Mouse (Mus musculus) lung, postnatal 0 days (tissue): ENCODE measurements around the gene Col6a3. TPM values are rescaled to one million over a fixed set of nuclear protein-coding genes. Genes with fewer than 3 reads are reported as not detected.

Source experiments
- ATAC-seq: fragments of 200-750 bp; cut with Nextera tagmentation; 2 replicates; pipeline ENCODE4 v1.8.0; 2017; ENCODE audit warnings: moderate library complexity
- DNase-seq: peaks from one replicate; pipeline ENCODE4 v3.0.0-alpha.2; 2016; ENCODE audit warnings: low spot score
- H3K27ac ChIP-seq: fragments of 300-500 bp; sonication (generic); 2 replicates; pipeline ENCODE4 v1.5.1; 2014; ENCODE audit warnings: antibody characterized with exemption, mild to moderate bottlenecking, low read length, mixed read lengths
- H3K27me3 ChIP-seq: fragments of 300-500 bp; sonication (generic); replicated peaks from 2 replicates; pipeline ENCODE4 v1.6.1; 2014; ENCODE audit warnings: low read length, mixed read lengths; ENCODE audit not compliant: insufficient read depth
- H3K36me3 ChIP-seq: fragments of 300-500 bp; sonication (generic); 2 replicates; pipeline ENCODE4 v1.6.1; 2014; ENCODE audit warnings: low read length, mixed read lengths; ENCODE audit not compliant: insufficient read depth
- H3K4me1 ChIP-seq: fragments of 300-500 bp; sonication (generic); 2 replicates; pipeline ENCODE4 v1.6.1; 2014; ENCODE audit warnings: antibody characterized with exemption, low read depth, low read length, mixed read lengths; ENCODE audit not compliant: insufficient read depth
- H3K4me2 ChIP-seq: fragments of 300-500 bp; sonication (generic); replicated peaks from 2 replicates; pipeline ENCODE4 v1.6.1; 2014; ENCODE audit warnings: low read depth, mild to moderate bottlenecking, low read length, moderate library complexity, mixed read lengths
- H3K4me3 ChIP-seq: fragments of 300-500 bp; sonication (generic); 2 replicates; pipeline ENCODE4 v1.5.1; 2014; ENCODE audit warnings: low read depth, low read length
- H3K9ac ChIP-seq: fragments of 300-500 bp; sonication (generic); replicated peaks from 2 replicates; pipeline ENCODE4 v1.6.1; 2014; ENCODE audit warnings: low read depth, mild to moderate bottlenecking
- H3K9me3 ChIP-seq: fragments of 300-500 bp; sonication (generic); 2 replicates; pipeline ENCODE4 v1.6.1; 2016; ENCODE audit warnings: low read length, mixed read lengths
- CTCF ChIP-seq: IDR thresholded peaks from 2 replicates; pipeline ENCODE4 v1.5.1; 2016; ENCODE audit warnings: antibody characterized with exemption, mild to moderate bottlenecking
- EP300 ChIP-seq: IDR thresholded peaks from 2 replicates; pipeline ENCODE4 v1.6.1; 2016; ENCODE audit warnings: antibody characterized with exemption, mild to moderate bottlenecking, control low read depth
- WGBS: fragments of 180-500 bp; shearing (Covaris S2); extraction: QIAGEN DNeasy Blood & Tissue Kit; methylation state at CpG from one replicate; pipeline ENCODE4 v1.1.7; 2014; 5-methylcytosine and 5-hydroxymethylcytosine counted together
- polyA plus RNA-seq: library from polyadenylated mRNA; unstranded; fragments of >200 nt; fragmentation: Nextera tagmentation; extraction: Ambion mirVana; gene quantifications from 2 replicates; pipeline ENCODE4 v1.2.1, GENCODE M21; 2015

The Col6a3 gene
- polyA plus RNA-seq, 1 experiment from 2014 or later = 62.4 TPM

DNA sequence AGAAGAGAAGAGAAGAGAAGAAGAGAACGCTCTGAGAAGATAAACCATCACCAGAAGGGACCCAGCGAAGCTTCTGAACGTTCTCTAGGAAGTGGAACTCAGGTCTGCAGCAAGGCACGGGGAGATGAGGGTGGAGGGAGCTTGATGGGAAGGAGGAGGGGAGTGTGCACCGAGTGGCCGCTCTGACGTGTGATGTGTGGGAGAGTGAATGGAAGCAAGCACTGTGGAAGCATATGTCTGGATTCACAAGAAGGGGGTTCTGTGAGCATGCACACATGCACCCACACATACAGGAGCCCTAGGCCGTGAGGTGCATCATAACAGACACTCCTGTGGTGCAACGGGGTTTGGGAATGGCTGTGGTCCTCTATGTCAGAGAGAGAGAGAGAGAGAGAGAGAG, 34.8 kb downstream of the Col6a3 start:
- no peak for ATAC-seq
- WGBS = 59% methylated on average over 9 of the region's 9 CpGs

DNA sequence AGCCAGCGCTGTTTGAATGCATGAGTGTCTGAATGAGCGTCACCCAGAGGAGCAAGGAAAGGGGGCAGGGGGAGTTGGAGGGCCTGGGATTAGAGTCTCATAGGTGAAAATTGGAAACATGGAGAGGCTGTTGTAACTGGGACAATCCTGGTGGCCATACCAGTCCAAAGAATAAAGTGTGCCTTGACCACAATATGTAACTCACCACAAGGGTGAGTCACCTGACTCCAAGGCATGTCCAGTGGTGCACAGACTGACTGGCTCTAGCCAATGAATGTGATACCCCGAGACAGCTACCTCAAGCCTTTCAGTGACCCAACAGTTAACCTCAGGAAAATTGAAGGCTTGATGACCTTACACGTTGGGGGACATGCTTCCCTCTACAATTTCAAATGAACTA, 40.7 kb downstream of the Col6a3 start:
- Histone ChIP-seq H3K4me2 (no peak overlapping the region), H3K9ac (no peak overlapping the region), H3K36me3 (no peaks in the 10 kb centered on the region), H3K4me3 (no peak overlapping the region), H3K4me1 (no peaks in the 10 kb centered on the region), H3K27ac (no peak overlapping the region), H3K27me3 (no peaks in the 10 kb centered on the region), H3K9me3 (no peaks in the 10 kb centered on the region)
- WGBS = 86% methylated on average over 4 of the region's 4 CpGs
- TF ChIP-seq EP300 (no peak), CTCF (no peak)
- ATAC-seq (no peak), DNase-seq (no peak)

More for the DNA sequence above, 34.8 kb downstream of the Col6a3 start:
- no peak for TF ChIP-seq CTCF
- TF ChIP-seq EP300 = no peak
- Histone ChIP-seq H3K9ac (no peak overlapping the region), H3K27me3 (no peaks in the 10 kb centered on the region), H3K27ac (no peak overlapping the region), H3K4me2 (no peak overlapping the region), H3K4me1 (no peaks in the 10 kb centered on the region), H3K9me3 (no peaks in the 10 kb centered on the region), H3K36me3 (no peaks in the 10 kb centered on the region), H3K4me3 (no peak overlapping the region)
- DNase-seq = no peak

DNA sequence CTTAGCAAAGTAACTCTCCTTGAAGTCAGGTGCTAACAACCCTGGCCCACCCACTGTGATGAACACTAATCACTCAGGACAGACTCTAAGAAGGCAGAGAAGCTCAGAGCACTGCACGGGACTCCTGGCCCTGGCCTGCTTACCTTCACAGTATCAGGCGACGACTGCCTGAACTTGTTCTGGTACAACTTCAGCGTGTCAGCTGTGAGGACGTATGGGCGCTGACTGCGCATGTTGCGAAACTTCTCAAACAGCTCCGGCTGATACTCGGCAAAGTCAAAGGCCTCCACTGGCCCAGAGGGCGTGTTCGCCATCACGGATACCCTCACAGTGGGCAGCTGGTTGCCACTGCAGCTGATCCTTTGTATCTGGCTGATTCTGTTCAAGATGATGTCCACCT, 42.7 kb downstream of the Col6a3 start:
- no peak overlapping the region for H3K27ac ChIP-seq
- H3K9me3 ChIP-seq = no peaks in the 10 kb centered on the region
- H3K4me3 ChIP-seq = no peak overlapping the region
- peak; percentile 35; the same call in 1 of the 2 replicates for ATAC-seq
- H3K36me3 ChIP-seq = no peaks in the 10 kb centered on the region
- H3K27me3 ChIP-seq = no peaks in the 10 kb centered on the region
- WGBS = 55% methylated on average over 13 of the region's 13 CpGs
- TF ChIP-seq CTCF (no peak), EP300 (no peak)
- H3K9ac ChIP-seq = no peak overlapping the region
- no peaks in the 10 kb centered on the region for H3K4me1 ChIP-seq
- peak; percentile 34 for DNase-seq
- H3K4me2 ChIP-seq = no peak overlapping the region

DNA sequence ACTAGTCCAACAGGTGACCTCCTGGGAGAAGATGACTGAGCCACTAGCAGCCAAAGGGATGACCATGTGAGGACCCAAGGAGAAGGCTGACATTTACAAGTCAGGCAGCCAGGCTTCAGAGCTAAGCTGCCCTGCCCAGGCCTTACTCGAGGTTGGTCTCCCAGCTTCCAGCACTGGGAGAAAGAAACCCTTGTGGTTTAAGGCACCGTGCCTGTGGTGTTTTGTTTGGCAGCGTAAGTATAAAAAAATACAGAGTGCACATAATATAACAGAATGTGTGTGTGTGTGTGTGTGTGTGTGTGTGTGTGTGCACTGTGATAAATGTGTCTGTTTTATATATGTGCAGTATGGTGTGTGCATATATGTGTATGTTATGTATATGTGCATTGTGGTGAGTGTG, 43.3 kb downstream of the Col6a3 start:
- Histone ChIP-seq H3K9ac (no peak overlapping the region), H3K4me1 (no peaks in the 10 kb centered on the region), H3K4me3 (no peak overlapping the region), H3K9me3 (no peaks in the 10 kb centered on the region), H3K27ac (no peak overlapping the region), H3K36me3 (no peaks in the 10 kb centered on the region), H3K4me2 (no peak overlapping the region), H3K27me3 (no peaks in the 10 kb centered on the region)
- DNase-seq (no peak), ATAC-seq (no peak)
- TF ChIP-seq EP300 (no peak), CTCF (no peak)
- WGBS = 76% methylated on average over 3 of the region's 3 CpGs

DNA sequence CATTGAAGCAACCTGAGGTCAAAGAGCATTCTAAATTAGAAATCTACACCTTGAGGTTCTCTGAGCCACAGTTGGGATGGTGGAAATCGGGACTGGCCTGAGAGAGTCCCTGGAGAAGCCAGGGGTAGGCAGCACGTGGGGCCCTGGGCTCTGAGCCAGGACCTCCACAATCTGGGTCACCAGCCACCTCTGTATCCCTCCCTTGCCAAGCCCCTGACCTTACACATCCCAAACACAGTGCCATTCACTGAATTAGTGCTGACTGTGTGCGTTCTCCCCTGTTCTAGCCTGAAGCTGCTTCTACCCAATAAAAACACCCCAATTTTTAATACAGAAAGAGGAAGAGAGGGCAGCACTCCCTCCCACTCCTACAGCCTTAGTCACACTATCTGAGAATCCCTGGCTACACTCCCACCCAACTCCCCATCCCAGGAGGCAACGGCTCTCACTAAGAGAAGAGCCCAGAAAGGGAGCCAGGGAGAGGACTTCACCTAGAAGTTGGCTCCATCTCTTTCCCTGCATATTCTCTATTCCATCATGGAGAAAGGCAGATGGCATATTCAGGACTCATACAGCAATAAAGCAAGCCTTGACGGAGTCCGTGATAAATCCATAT, 46.4 kb downstream of the Col6a3 start:
- no peak overlapping the region for H3K9ac ChIP-seq
- WGBS = 65% methylated on average over 6 of the region's 6 CpGs
- TF ChIP-seq EP300 = no peak
- no peak for TF ChIP-seq CTCF
- DNase-seq = no peak
- H3K27me3 ChIP-seq = no peaks in the 10 kb centered on the region
- H3K4me2 ChIP-seq = no peak overlapping the region
- no peaks in the 10 kb centered on the region for H3K9me3 ChIP-seq
- ATAC-seq = no peak
- no peak overlapping the region for H3K4me3 ChIP-seq
- H3K4me1 ChIP-seq = no peaks in the 10 kb centered on the region
- H3K27ac ChIP-seq = no peak overlapping the region
- 0 out of 2 replicates have a peak, but pooled peaks cover 6% of the 10 kb centered on the region for H3K36me3 ChIP-seq

DNA sequence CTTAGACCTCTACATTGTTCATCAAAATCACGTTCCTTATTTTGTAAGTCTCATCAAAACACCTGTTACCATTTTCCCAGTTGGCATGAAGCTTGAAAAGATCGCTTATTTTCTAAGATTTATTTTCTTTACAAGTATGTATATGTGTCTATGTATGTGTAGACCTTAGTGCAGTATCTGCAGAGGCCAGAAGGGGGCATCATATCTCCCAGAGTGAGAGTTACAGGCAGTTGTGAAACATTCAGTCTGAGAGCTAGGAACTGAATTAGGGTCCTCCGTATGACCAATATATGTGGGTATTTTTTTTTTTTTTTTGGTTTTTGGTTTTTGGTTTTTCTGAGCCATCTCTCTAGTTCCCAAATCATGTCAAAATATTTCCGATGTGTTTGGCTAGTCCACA, 50.4 kb downstream of the Col6a3 start:
- H3K36me3 ChIP-seq = 0 out of 2 replicates have a peak, but pooled peaks cover 6% of the 10 kb centered on the region
- H3K9ac ChIP-seq = no peak overlapping the region
- ATAC-seq (no peak), DNase-seq (no peak)
- TF ChIP-seq CTCF (0 out of 2 replicates have a peak, but pooled peaks have one; percentile 12), EP300 (no peak)
- no peaks in the 10 kb centered on the region for H3K9me3 ChIP-seq
- WGBS = 91% methylated on average over 4 of the region's 4 CpGs
- no peak overlapping the region for H3K4me2 ChIP-seq
- no peak overlapping the region for H3K4me3 ChIP-seq
- no peaks in the 10 kb centered on the region for H3K4me1 ChIP-seq
- no peaks in the 10 kb centered on the region for H3K27me3 ChIP-seq
- no peak overlapping the region for H3K27ac ChIP-seq
